Mouse (Mus musculus): ENCODE data around the gene Khdrbs1.

- TF ChIP-seq CTCF (IDR thresholded peaks at IDR 0.05; ENCODE audit: borderline replicate concordance, control insufficient read depth, extremely low read depth, insufficient read depth, low read length, poor library complexity) (no peak), POLR2A (IDR thresholded peaks at IDR 0.05; ENCODE audit: control insufficient read depth, extremely low read depth, insufficient read depth, low read length, poor library complexity) (no peak)
Observed at GRCm38 (mm10) chr4:129791399-129791798, 49.3 kb upstream of the Khdrbs1 start.

Data from thymus, adult 2 months (tissue).